Mouse (Mus musculus) layer of hippocampus, postnatal 14 days (tissue): ENCODE data around the gene Taldo1. TPM values are rescaled to one million over a fixed set of nuclear protein-coding genes. Genes with fewer than 3 reads are reported as not detected.
"Not testable (repeated sequence)": the region's sequence is repeated elsewhere in the genome, so short reads cannot be mapped to it uniquely, and the experiment has no call there.

Experiments used
- DNase-seq, 2 experiments: peaks; one replicate each; pipeline ENCODE4 v3.0.0; 2021 to 2022; ENCODE audit warnings: low spot score in 2 of 2, mixed read lengths in 1 of 2
- total RNA-seq, 2 experiments: library from RNA; stranded (reverse); gene quantifications; 2 replicates each; pipeline ENCODE4 v1.2.3; 2021

Taldo1 gene
- total RNA-seq, 2 experiments from 2014 or later: 129 to 140 TPM

GRCm38 (mm10) chr7:141437178-141438120 lies 45.5 kb downstream of the Taldo1 start, which contains the start of gene Slc25a22:
TSS of gene Slc25a22 (minus strand) at chr7:141437892.
- DNase-seq: peak; percentile 76 to 92

- DNase-seq: no peak
These were observed 46.4 kb downstream of the Taldo1 start for GRCm38 (mm10) chr7:141438201-141438968.

GRCm38 (mm10) chr7:141439140-141439679 lies 47.2 kb downstream of the Taldo1 start:
- no peak for DNase-seq

- no peak for DNase-seq
These were observed 47.8 kb downstream of the Taldo1 start for GRCm38 (mm10) chr7:141439811-141440210.

- peak in 1 of 2 experiments; percentile 72 for DNase-seq
These were observed 48.6 kb downstream of the Taldo1 start for GRCm38 (mm10) chr7:141440613-141441012.

GRCm38 (mm10) chr7:141441460-141441859 lies 49.5 kb downstream of the Taldo1 start:
- no peak for DNase-seq

GRCm38 (mm10) chr7:141442199-141442598 lies 50.2 kb downstream of the Taldo1 start:
- DNase-seq: no peak

- no peak for DNase-seq
These were observed 51.3 kb downstream of the Taldo1 start for GRCm38 (mm10) chr7:141443081-141443821.

- DNase-seq: no peak
These were observed 51.8 kb downstream of the Taldo1 start, which contains the start of gene Pidd1 for GRCm38 (mm10) chr7:141443828-141444237. TSS of gene Pidd1 (minus strand) at chr7:141444025.

- DNase-seq: not testable (repeated sequence)
These were observed 54.4 kb downstream of the Taldo1 start for GRCm38 (mm10) chr7:141446374-141446773.

- peak; percentile 95 to 98 for DNase-seq
These were observed 55.4 kb downstream of the Taldo1 start, which contains the start of gene Rplp2 for GRCm38 (mm10) chr7:141447110-141447991. TSS of gene Rplp2 (plus strand) at chr7:141447370.

- no peak for DNase-seq
These were observed 59.9 kb downstream of the Taldo1 start for GRCm38 (mm10) chr7:141451928-141452327.

Other genes starting within 250 kb of the Taldo1 start
- gene Rnh1, start 219.3 kb upstream of the Taldo1 start, total RNA-seq: 10 to 100 TPM; 26.8 to 34.3 TPM
- gene Hras, start 198.2 kb upstream of the Taldo1 start, total RNA-seq: 100 to 1,000 TPM; 204 to 208 TPM
- gene Lrrc56, start 198.0 kb upstream of the Taldo1 start, total RNA-seq: 1 to 10 TPM; 4.9 to 6.7 TPM
- gene Lmntd2, start 178.1 kb upstream of the Taldo1 start, total RNA-seq: not detected
- gene Rassf7, start 176.3 kb upstream of the Taldo1 start, total RNA-seq: 1 to 10 TPM in 1 of 2 experiments, under 1 TPM in 1; 0.83 to 1.2 TPM
- 10 to 100 TPM; 66.9 to 77.2 TPM for gene Phrf1, start 163.4 kb upstream of the Taldo1 start, total RNA-seq
- gene Irf7, start 125.7 kb upstream of the Taldo1 start, total RNA-seq: 1 to 10 TPM in 1 of 2 experiments, under 1 TPM in 1; 0.46 to 1.3 TPM
- not detected for gene Cdhr5, start 115.4 kb upstream of the Taldo1 start, total RNA-seq
- not detected for gene Sct, start 113.1 kb upstream of the Taldo1 start, total RNA-seq
- under 1 TPM; 0.31 to 0.32 TPM for gene Drd4, start 100.2 kb upstream of the Taldo1 start, total RNA-seq
- gene Deaf1, start 64.5 kb upstream of the Taldo1 start, total RNA-seq: 100 to 1,000 TPM; 180 to 199 TPM
- gene Tmem80, start 64.5 kb upstream of the Taldo1 start, total RNA-seq: 10 to 100 TPM; 30.2 to 30.8 TPM
- gene Eps8l2, start 53.3 kb upstream of the Taldo1 start, total RNA-seq: 1 to 10 TPM; 5.5 to 7.8 TPM
- gene Gatd1, start 21.9 kb downstream of the Taldo1 start, total RNA-seq: 10 to 100 TPM; 37.4 to 37.6 TPM
- gene Cend1, start 37.3 kb downstream of the Taldo1 start, total RNA-seq: 100 to 1,000 TPM; 332 to 341 TPM
- 100 to 1,000 TPM; 366 to 390 TPM for gene Slc25a22, start 45.7 kb downstream of the Taldo1 start, total RNA-seq
- gene Pidd1, start 51.8 kb downstream of the Taldo1 start, total RNA-seq: 1 to 10 TPM; 1.9 TPM
- gene Rplp2, start 55.2 kb downstream of the Taldo1 start, total RNA-seq: 100 to 1,000 TPM; 577 to 590 TPM
- gene Pnpla2, start 63.0 kb downstream of the Taldo1 start, total RNA-seq: 10 to 100 TPM; 32.4 to 36.6 TPM
- gene Cracr2b, start 68.9 kb downstream of the Taldo1 start, total RNA-seq: 1 to 10 TPM; 5.5 to 6.6 TPM
- gene Cd151, start 75.2 kb downstream of the Taldo1 start, total RNA-seq: 10 to 100 TPM; 29.5 to 33.8 TPM
- gene Polr2l, start 82.9 kb downstream of the Taldo1 start, total RNA-seq: 10 to 100 TPM; 43.9 to 50.4 TPM
- gene Tspan4, start 83.0 kb downstream of the Taldo1 start, total RNA-seq: 10 to 100 TPM; 24.5 to 28.7 TPM
- gene Chid1, start 147.7 kb downstream of the Taldo1 start, total RNA-seq: 10 to 100 TPM; 79.9 to 86.7 TPM
- 100 to 1,000 TPM; 279 to 285 TPM for gene Ap2a2, start 170.0 kb downstream of the Taldo1 start, total RNA-seq